Mouse (Mus musculus): Measurements from ENCODE around the gene Sdcbp2. TPM values are rescaled to one million over a fixed set of nuclear protein-coding genes. Genes with fewer than 3 reads are reported as not detected.
A peak's percentile ranks its signal among the peaks of the same experiment; 100 is the strongest.

The Sdcbp2 gene
- polyA plus RNA-seq, 1 experiment from 2014 or later = 0.17 TPM

DNA sequence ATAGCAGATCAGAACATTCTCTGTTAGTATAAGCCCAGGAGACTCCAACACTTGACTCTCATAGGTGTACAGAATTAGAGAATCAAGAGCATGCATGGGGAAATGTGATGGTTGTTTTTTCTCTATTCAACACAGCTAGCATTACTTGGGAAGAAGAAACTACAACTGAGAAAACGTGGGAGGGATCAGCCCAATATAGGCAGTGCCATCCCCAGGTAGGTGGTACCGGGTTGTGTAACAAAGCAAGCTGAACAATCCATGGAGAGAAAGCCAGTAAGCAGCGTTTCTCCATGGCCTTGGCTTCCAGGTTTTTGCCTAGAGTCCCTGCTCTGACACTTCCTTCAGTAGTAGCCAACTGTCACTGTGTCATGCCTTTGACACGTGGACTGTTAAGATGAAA is 33.8 kb upstream of the Sdcbp2 start:
- in situ Hi-C loops (cut with MboI; ENCODE audit: low pct_unique_long_range_greater_than_20kb) = no loop called here
- no peak for DNase-seq (ENCODE audit: low read depth, low spot score)
- ChIA-PET CTCF (no interaction called here), POLR2A (no interaction called here)
- no peaks in the 10 kb centered on the region for H3K27me3 ChIP-seq
- no peak for TF ChIP-seq CTCF (IDR thresholded peaks at IDR 0.05)
- no peak for ATAC-seq

DNA sequence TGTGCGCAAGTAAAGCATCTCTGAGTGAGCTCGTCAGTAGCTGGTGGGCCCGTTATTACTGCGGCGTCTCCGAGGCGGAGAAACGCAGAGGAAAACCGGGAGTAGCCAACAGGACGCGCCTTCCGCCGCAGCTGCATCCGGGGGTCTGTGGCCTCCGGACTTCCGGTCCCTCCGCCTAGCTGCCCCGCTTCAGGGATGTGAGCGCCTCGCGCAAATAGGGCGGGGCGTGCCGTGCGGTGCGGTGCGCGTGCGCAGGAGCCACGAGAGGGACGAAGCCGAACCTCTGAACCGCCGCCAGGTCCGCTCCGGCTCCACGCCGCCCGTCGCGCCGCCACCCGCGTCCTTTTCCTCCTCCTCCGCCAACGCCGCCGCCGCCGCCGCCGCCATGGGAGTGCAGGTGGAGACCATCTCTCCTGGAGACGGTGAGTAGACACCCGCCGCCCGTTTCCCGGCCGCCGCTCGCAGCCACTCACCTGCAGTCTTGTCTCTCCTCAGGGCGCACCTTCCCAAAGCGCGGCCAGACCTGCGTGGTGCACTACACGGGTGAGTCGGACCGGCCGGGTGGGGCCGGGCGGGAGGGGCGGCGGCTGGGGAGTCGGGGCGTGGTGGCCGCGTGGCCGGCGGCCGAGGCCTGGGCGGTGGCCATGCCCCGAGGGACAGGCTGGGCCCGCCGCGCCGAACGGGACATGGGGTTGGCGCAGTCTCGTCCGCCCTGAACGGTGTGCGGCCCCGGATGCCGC is 29.9 kb upstream of the Sdcbp2 start, which contains the start of gene Fkbp1a:
TSS of gene Fkbp1a (plus strand) at position 161 of the 740 bp plus-strand sequence.
- ChIA-PET POLR2A (interaction anchor here (1.2 kb wide), 1 partner anchor 11 kb away, joined by 5 read pairs; no protein-coding TSS in a partner anchor), CTCF (no interaction called here)
- ATAC-seq (peak; percentile 90), DNase-seq (ENCODE audit: low read depth, low spot score) (peak; percentile 46)
- in situ Hi-C loops (cut with MboI; ENCODE audit: low pct_unique_long_range_greater_than_20kb) = loop anchor here (5.0 kb wide), 1 partner anchor 45 kb away; no protein-coding TSS in a partner anchor
- TF ChIP-seq CTCF (IDR thresholded peaks at IDR 0.05) = no peak
- H3K27me3 ChIP-seq = no peaks in the 10 kb centered on the region

DNA sequence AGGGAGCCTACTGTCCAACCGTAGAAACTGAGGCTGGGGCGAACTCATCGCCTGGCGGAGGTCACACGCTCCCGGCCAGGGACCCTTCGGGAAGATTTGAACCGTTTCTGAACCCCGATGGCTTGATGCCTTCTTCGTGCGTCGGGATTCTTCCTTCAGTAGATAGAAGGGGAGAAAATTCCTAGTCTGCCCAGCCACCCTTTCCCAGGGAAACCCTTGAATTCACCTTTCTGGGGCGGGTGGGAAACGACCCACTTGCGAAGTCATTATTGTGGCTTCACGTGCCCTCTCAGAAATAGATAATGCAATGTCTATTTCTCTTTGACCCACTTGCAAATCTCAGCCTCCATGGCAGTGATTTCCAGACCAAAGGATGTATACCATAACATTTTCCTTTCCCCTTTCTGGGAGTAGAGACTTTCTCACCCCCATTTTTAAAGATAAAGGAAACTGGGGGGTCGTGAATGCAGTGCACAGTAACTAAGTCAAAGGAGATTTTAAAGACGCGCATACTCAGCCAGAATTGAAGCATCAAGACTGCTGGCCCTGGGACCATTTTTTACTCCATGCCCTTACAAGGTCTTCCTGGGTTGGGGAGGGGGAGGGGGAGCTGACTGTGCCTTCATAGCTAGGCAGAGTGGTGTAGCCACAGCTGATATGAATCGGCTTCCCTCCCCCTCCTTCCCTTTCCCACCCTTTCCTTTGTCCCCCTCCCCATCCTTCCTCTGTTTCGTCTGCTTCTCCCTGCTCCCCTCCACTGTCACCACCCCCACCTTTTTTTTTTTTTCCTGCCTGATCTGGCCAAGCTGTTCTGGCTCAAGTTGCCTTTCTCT is 29.1 kb upstream of the Sdcbp2 start:
- POLR2A ChIA-PET = no interaction called here
- in situ Hi-C loops (cut with MboI; ENCODE audit: low pct_unique_long_range_greater_than_20kb) = loop anchor here (5.0 kb wide), 1 partner anchor 46 kb away; no protein-coding TSS in a partner anchor
- no peak for TF ChIP-seq CTCF (IDR thresholded peaks at IDR 0.05)
- ATAC-seq (no peak), DNase-seq (ENCODE audit: low read depth, low spot score) (no peak)
- no peaks in the 10 kb centered on the region for H3K27me3 ChIP-seq
- CTCF ChIA-PET = interaction anchor here (1.7 kb wide), 1 partner anchor 13 kb away, joined by 4 read pairs; no protein-coding TSS in a partner anchor

DNA sequence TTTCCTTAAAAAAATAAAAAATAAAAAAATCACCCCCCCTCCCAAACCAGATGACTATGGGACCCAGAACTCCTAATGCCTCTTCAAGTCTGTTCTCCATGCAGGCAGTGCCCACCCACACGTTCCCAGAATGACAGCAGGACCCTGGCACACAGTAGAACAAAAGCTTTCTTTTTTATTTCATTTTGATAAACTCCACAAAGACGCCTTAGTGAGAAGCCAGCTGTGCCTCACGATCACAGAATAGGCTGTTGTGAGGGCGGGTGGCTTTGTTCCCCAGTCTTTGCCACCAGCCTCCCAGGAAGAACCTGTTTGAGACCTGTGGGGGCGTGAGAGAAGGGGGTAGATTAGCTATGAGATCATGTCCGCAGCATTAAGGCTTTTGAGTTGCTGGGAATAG is 27.7 kb upstream of the Sdcbp2 start:
- ChIA-PET POLR2A (interaction anchor here (0.5 kb wide), 1 partner anchor 151 kb away, joined by 5 read pairs; no protein-coding TSS in a partner anchor), CTCF (interaction anchor here (0.7 to 1.7 kb wide), 2 partner anchors 11 to 38 kb away, joined by 3 to 4 read pairs; no protein-coding TSS in a partner anchor)
- TF ChIP-seq CTCF (IDR thresholded peaks at IDR 0.05) = no peak
- ATAC-seq = no peak
- no peak for DNase-seq (ENCODE audit: low read depth, low spot score)
- H3K27me3 ChIP-seq = no peaks in the 10 kb centered on the region
- in situ Hi-C loops (cut with MboI; ENCODE audit: low pct_unique_long_range_greater_than_20kb) = loop anchor here (5.0 kb wide), 1 partner anchor 47 kb away; no protein-coding TSS in a partner anchor

DNA sequence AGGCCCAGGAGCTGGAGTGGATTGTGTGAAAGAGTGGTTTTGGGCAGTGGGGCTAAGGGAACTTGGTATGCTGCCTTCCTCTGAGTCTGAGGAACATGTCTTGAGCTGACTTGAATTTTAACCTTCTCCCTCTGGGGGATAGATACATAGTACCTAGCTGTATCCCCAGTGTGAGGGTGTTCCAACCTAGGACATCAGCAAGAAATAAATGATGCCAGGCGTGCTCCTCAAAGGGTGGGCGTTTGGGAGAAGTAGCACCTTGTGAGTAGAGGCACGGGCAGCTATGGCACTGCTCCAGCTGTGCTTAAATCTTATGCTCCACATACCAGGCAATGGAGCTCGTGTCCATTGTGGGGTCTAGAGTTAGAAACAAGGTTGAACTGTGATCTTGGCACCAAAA is 25.9 kb upstream of the Sdcbp2 start:
- TF ChIP-seq CTCF (IDR thresholded peaks at IDR 0.05) = no peak
- no peak for ATAC-seq
- in situ Hi-C loops (cut with MboI; ENCODE audit: low pct_unique_long_range_greater_than_20kb) = no loop called here
- ChIA-PET CTCF (interaction anchor here (1.2 kb wide), 1 partner anchor 11 kb away, joined by 3 read pairs; no protein-coding TSS in a partner anchor), POLR2A (no interaction called here)
- no peaks in the 10 kb centered on the region for H3K27me3 ChIP-seq
- no peak for DNase-seq (ENCODE audit: low read depth, low spot score)

DNA sequence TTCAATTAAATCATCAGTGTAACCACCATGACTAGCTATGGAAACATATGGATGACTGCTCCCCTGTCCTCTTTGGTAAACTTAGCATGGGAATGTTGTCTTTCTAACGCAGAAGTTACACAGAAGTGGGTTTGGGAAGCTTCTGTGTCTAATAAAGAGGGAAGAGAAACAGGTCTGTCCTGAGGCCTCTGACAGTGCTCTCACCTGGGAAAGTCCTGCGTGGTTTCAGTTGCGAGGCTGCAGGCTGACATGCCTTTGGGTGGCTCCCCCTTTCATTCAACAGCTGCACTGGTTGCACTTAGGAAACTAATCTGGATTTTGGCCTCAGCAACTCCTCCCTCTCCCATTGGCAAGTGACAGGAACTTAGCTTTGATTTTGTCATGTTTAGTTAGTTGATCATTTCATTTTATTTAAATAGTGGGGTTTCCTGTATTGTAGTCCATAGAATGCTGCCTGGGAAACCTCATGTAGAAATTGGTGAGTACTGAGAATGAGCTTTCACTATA is 22.8 kb upstream of the Sdcbp2 start:
- in situ Hi-C loops (cut with MboI; ENCODE audit: low pct_unique_long_range_greater_than_20kb) = no loop called here
- no peak for TF ChIP-seq CTCF (IDR thresholded peaks at IDR 0.05)
- no peak for DNase-seq (ENCODE audit: low read depth, low spot score)
- ChIA-PET CTCF (no interaction called here), POLR2A (interaction anchor here (0.8 kb wide), 1 partner anchor 11 kb away, joined by 3 read pairs; no protein-coding TSS in a partner anchor)
- H3K27me3 ChIP-seq = no peaks in the 10 kb centered on the region
- no peak for ATAC-seq

DNA sequence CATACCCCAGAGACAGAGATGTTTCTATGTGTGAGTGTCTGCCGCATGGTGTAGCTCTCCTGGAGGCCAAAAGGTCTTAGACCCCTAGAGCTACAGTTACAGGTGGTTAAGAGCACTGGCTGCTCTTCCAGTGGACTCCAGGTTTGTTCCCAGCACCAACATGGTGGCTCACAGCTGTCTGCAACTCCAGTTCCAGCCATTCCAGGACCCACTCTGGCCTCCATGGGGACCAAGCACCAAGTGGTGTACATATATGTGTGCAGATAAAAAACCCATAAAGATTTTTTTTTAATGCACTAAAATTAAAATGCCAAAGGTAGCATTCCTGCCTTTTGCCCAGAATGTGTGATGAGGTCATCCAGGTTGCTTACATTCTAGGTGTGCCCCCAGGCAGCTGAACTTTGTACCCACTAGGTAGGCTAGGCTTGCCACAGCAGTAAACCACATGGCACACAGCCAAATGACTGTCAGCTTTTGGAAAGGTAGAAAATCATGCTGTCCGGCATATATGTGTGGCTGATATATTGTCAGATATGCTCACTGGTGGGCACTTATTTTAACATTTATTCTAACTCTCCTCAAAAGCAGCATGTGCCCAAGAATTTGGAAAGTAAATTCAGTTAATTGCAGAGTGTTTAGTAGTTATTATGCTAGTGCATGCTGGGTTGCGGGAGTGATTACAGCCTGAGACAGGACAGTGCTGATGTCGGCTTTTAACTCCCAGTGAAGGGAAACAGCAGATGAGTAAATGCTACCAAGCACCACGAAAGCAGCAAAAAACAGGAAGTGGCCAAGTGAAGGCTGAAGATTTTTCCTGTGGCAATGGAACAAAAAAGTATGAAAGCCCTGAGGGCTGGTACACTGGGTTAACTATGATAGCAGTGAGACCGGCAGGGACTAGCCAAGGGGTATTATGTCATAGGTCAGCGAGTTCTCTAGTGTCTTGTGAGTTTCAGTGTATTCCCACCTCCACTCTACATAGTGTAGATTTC is 9.2 kb upstream of the Sdcbp2 start:
- no peak for TF ChIP-seq CTCF (IDR thresholded peaks at IDR 0.05)
- in situ Hi-C loops (cut with MboI; ENCODE audit: low pct_unique_long_range_greater_than_20kb) = no loop called here
- H3K27me3 ChIP-seq = no peaks in the 10 kb centered on the region
- ATAC-seq (no peak), DNase-seq (ENCODE audit: low read depth, low spot score) (no peak)
- ChIA-PET POLR2A (interaction anchor here (0.6 kb wide), 1 partner anchor 448 kb away, joined by 4 read pairs; no protein-coding TSS in a partner anchor), CTCF (interaction anchor here (1.5 kb wide), 1 partner anchor 9 kb away, joined by 4 read pairs; no protein-coding TSS in a partner anchor)

DNA sequence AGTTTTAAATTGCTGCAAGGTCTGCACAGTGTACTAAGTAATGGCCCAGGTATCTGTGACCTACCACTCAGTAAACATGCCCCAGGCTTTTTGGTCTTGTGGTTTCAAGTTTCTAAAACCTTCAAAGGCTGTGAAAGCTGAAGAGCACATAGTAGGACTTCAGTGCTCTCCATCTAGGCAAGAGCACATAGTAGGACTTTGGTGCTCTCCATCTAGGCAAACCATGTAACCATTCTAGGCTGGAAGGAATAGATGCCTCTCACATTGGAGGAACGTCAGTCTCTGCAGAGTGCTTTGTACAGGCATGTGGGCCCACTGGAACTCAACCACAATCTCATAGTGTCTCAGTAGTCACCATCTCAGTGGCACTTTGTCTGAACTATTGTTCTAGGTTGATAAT is 8.4 kb upstream of the Sdcbp2 start:
- CTCF ChIA-PET = interaction anchor here (1.5 kb wide), 1 partner anchor 10 kb away, joined by 4 read pairs; no protein-coding TSS in a partner anchor
- H3K27me3 ChIP-seq = no peaks in the 10 kb centered on the region
- no peak for TF ChIP-seq CTCF (IDR thresholded peaks at IDR 0.05)
- DNase-seq (ENCODE audit: low read depth, low spot score) (no peak), ATAC-seq (no peak)
- in situ Hi-C loops (cut with MboI; ENCODE audit: low pct_unique_long_range_greater_than_20kb) = no loop called here
- POLR2A ChIA-PET = no interaction called here

DNA sequence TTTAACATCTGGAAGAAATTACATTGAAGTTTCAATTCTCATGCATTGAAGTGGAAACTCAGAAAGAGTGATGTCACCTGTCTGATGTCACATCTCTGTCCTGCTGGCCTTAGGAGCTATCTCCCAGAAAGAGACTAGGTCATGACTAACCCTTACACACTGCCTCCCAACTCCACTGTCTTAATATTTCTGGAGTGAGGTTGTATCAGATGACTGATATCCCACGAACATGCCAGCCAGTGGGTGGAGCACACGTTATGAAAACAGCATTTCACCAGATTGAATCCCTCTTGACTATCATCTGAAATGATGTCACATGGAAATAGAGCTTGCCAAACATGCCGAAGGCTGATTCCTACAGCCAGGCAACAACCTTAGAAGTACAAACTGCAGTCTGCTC is 7.4 kb upstream of the Sdcbp2 start:
- ChIA-PET CTCF (no interaction called here), POLR2A (no interaction called here)
- no peak for TF ChIP-seq CTCF (IDR thresholded peaks at IDR 0.05)
- ATAC-seq (no peak), DNase-seq (ENCODE audit: low read depth, low spot score) (no peak)
- in situ Hi-C loops (cut with MboI; ENCODE audit: low pct_unique_long_range_greater_than_20kb) = no loop called here
- no peaks in the 10 kb centered on the region for H3K27me3 ChIP-seq

All from Patski (cell line).